Mouse (Mus musculus) adrenal gland, postnatal 10 days (tissue): Measurements from ENCODE around the gene Slc12a8. TPM values are rescaled to one million over a fixed set of nuclear protein-coding genes. Genes with fewer than 3 reads are reported as not detected.
A peak's percentile ranks its signal among the peaks of the same experiment; 100 is the strongest.
"Not testable (repeated sequence)": the region's sequence is repeated elsewhere in the genome, so short reads cannot be mapped to it uniquely, and the experiment has no call there.

Experiments
- DNase-seq: peaks from one replicate; pipeline ENCODE4 v3.0.0; 2021; ENCODE audit warnings: mixed read lengths
- long read RNA-seq, 2 experiments: library from polyadenylated mRNA; stranded (forward); transcript quantifications; one replicate each; pipeline ENCODE4 v2.0.0; 2021
- total RNA-seq, 2 experiments: library from RNA; stranded (reverse); gene quantifications; 2 replicates each; pipeline ENCODE4 v1.2.3; 2021

The Slc12a8 gene
- 1 to 10 TPM in 1 of 2 experiments, under 1 TPM in 1; 0.63 to 1.3 TPM for total RNA-seq
- long read RNA-seq, experiment 1, partial matches to known transcripts = 0 of 1 reads
- long read RNA-seq, experiment 1, other reads (novel, unspliced or antisense) = 1 of 1 reads
- long read RNA-seq, experiment 2 = 0 reads

- DNase-seq = no peak
Observed at GRCm38 (mm10) chr16:33516807-33517565, at the start of gene Slc12a8. Gene Slc12a8 (plus strand): TSS chr16:33517328.

- peak; percentile 58 for DNase-seq
Observed at GRCm38 (mm10) chr16:33467451-33467850, 49.7 kb upstream of the Slc12a8 start.

GRCm38 (mm10) chr16:33469973-33470372 is 47.2 kb upstream of the Slc12a8 start:
- DNase-seq = no peak

GRCm38 (mm10) chr16:33474381-33474780 is 42.7 kb upstream of the Slc12a8 start:
- DNase-seq = no peak

GRCm38 (mm10) chr16:33479926-33480325 is 37.2 kb upstream of the Slc12a8 start:
- no peak for DNase-seq

GRCm38 (mm10) chr16:33481148-33481547 is 36.0 kb upstream of the Slc12a8 start:
- peak; percentile 21 for DNase-seq

- DNase-seq = no peak
Observed at GRCm38 (mm10) chr16:33482309-33482708, 34.8 kb upstream of the Slc12a8 start.

- DNase-seq = no peak
Observed at GRCm38 (mm10) chr16:33487709-33488108, 29.4 kb upstream of the Slc12a8 start.

GRCm38 (mm10) chr16:33494374-33494773 is 22.8 kb upstream of the Slc12a8 start:
- no peak for DNase-seq

- DNase-seq = no peak
Observed at GRCm38 (mm10) chr16:33508082-33508481, 9.0 kb upstream of the Slc12a8 start.

- DNase-seq = not testable (repeated sequence)
Observed at GRCm38 (mm10) chr16:33509231-33509630, 7.9 kb upstream of the Slc12a8 start.

GRCm38 (mm10) chr16:33510856-33511255 is 6.3 kb upstream of the Slc12a8 start:
- not testable (repeated sequence) for DNase-seq

GRCm38 (mm10) chr16:33512555-33512954 is 4.6 kb upstream of the Slc12a8 start:
- no peak for DNase-seq

- DNase-seq = no peak
Observed at GRCm38 (mm10) chr16:33517627-33518026, 499 bp downstream of the Slc12a8 start.

GRCm38 (mm10) chr16:33518236-33518635 is 1.1 kb downstream of the Slc12a8 start:
- DNase-seq = no peak

- no peak for DNase-seq
Observed at GRCm38 (mm10) chr16:33519916-33520568, 2.9 kb downstream of the Slc12a8 start.

GRCm38 (mm10) chr16:33522516-33522915 is 5.4 kb downstream of the Slc12a8 start:
- DNase-seq = no peak

GRCm38 (mm10) chr16:33523571-33523970 is 6.4 kb downstream of the Slc12a8 start:
- DNase-seq = no peak

GRCm38 (mm10) chr16:33529502-33530454 is 12.7 kb downstream of the Slc12a8 start:
- DNase-seq = no peak

GRCm38 (mm10) chr16:33531184-33531583 is 14.1 kb downstream of the Slc12a8 start:
- DNase-seq = peak; percentile 32

- DNase-seq = peak; percentile 40
Observed at GRCm38 (mm10) chr16:33536456-33536855, 19.3 kb downstream of the Slc12a8 start.
